ENCODE assay signal across 13 mouse cellular contexts in genomic region chr11:53137381-53137780, GRCm38 (mm10).
"Had no signal": no experiment of that assay in that cellular context is flagged by ENCODE, and none has a peak within 500 bp of the region (broad histone marks: within the 10 kb centered on the region; RNA-seq: fewer than 3 reads in every experiment).

No protein-coding gene starts in this region.

- DNase-seq: kidney, adult 2 months; kidney, postnatal 25 days; left cerebral cortex, postnatal 4 days; lung, adult 18-20 months; right cerebral cortex, postnatal 4 days; spleen, adult 18-20 months; thymus, adult 18-20 months; thymus, postnatal 14 days had no signal

- ATAC-seq: intestine, embryonic 16.5 days had no signal

- H3K27me3 ChIP-seq: limb, embryonic 13.5 days had no signal

- H3K4me2 ChIP-seq: kidney, embryonic 15.5 days; limb, embryonic 13.5 days; neural tube, embryonic 12.5 days had no signal

- H3K4me3 ChIP-seq: kidney, embryonic 15.5 days; limb, embryonic 13.5 days; neural tube, embryonic 12.5 days had no signal

- H3K9ac ChIP-seq: kidney, embryonic 15.5 days; limb, embryonic 13.5 days; liver, embryonic 14.5 days; neural tube, embryonic 12.5 days had no signal

- H3K9me3 ChIP-seq: kidney, embryonic 15.5 days; limb, embryonic 13.5 days; neural tube, embryonic 12.5 days had no signal

- H3K27ac ChIP-seq: kidney, embryonic 15.5 days; limb, embryonic 13.5 days; liver, embryonic 14.5 days; neural tube, embryonic 12.5 days had no signal

- H3K36me3 ChIP-seq: kidney, embryonic 15.5 days; limb, embryonic 13.5 days; neural tube, embryonic 12.5 days had no signal
